Mouse (Mus musculus) kidney, embryonic 16.5 days (tissue): ENCODE measurements around the gene Ints4. TPM values are rescaled to one million over a fixed set of nuclear protein-coding genes. Genes with fewer than 3 reads are reported as not detected.
A peak's percentile ranks its signal among the peaks of the same experiment; 100 is the strongest.

ENCODE experiments used
- ATAC-seq: fragments of 200-750 bp; cut with Nextera tagmentation; 2 replicates; pipeline ENCODE4 v1.8.0; 2017; ENCODE audit warnings: moderate TSS enrichment; ENCODE audit not compliant: low FRiP score, low TSS enrichment
- H3K27ac ChIP-seq: fragments of 300-500 bp; sonication (generic); 2 replicates; pipeline ENCODE4 v1.5.1; 2014; ENCODE audit warnings: low read length
- H3K27me3 ChIP-seq: fragments of 300-500 bp; sonication (generic); 2 replicates; pipeline ENCODE4 v1.6.1; 2014; ENCODE audit warnings: low read length, control low read depth, mixed read lengths; ENCODE audit not compliant: insufficient read depth
- H3K36me3 ChIP-seq: fragments of 300-500 bp; sonication (generic); 2 replicates; pipeline ENCODE4 v1.6.1; 2014; ENCODE audit warnings: low read length, control low read depth, mixed read lengths; ENCODE audit not compliant: insufficient read depth
- H3K4me1 ChIP-seq: fragments of 300-500 bp; sonication (generic); 2 replicates; pipeline ENCODE4 v1.6.1; 2014; ENCODE audit warnings: low read length, control low read depth, mixed read lengths; ENCODE audit not compliant: insufficient read depth
- H3K4me2 ChIP-seq: fragments of 300-500 bp; sonication (generic); replicated peaks from 2 replicates; pipeline ENCODE4 v1.6.1; 2014; ENCODE audit warnings: low read depth, low read length
- H3K4me3 ChIP-seq: fragments of 300-500 bp; sonication (generic); 2 replicates; pipeline ENCODE4 v1.5.1; 2014; ENCODE audit warnings: mild to moderate bottlenecking, low read length
- H3K9ac ChIP-seq: fragments of 300-500 bp; sonication (generic); replicated peaks from 2 replicates; pipeline ENCODE4 v1.6.1; 2014; ENCODE audit warnings: low read length
- H3K9me3 ChIP-seq: fragments of 300-500 bp; sonication (generic); 2 replicates; pipeline ENCODE4 v1.6.1; 2016; ENCODE audit warnings: low read length, control low read depth
- WGBS: fragments of 180-500 bp; shearing (Covaris S2); extraction: QIAGEN DNeasy Blood & Tissue Kit; methylation state at CpG from one replicate; pipeline ENCODE4 v1.1.7; 2014; 5-methylcytosine and 5-hydroxymethylcytosine counted together
- polyA plus RNA-seq: library from polyadenylated mRNA; unstranded; fragments of >200 nt; fragmentation: Nextera tagmentation; extraction: Ambion mirVana; gene quantifications from 2 replicates; pipeline ENCODE4 v1.2.1, GENCODE M21; 2015

The Ints4 gene
- polyA plus RNA-seq, 1 experiment from 2014 or later = 59.2 TPM

GRCm38 (mm10) chr7:97454795-97455194, 26.0 kb upstream of the Ints4 start:
- WGBS = 89% methylated on average over 10 of the region's 10 CpGs
- no peak overlapping the region for H3K27ac ChIP-seq
- no peaks in the 10 kb centered on the region for H3K27me3 ChIP-seq
- H3K9ac ChIP-seq = no peak overlapping the region
- H3K4me3 ChIP-seq = no peak overlapping the region
- H3K9me3 ChIP-seq = no peaks in the 10 kb centered on the region
- ATAC-seq = no peak
- H3K4me2 ChIP-seq = no peak overlapping the region
- no peaks in the 10 kb centered on the region for H3K36me3 ChIP-seq
- peaks cover 9% of the 10 kb centered on the region for H3K4me1 ChIP-seq

GRCm38 (mm10) chr7:97455577-97455976, 25.2 kb upstream of the Ints4 start:
- Histone ChIP-seq H3K27me3 (no peaks in the 10 kb centered on the region), H3K36me3 (no peaks in the 10 kb centered on the region), H3K4me1 (peaks cover 9% of the 10 kb centered on the region), H3K4me3 (no peak overlapping the region), H3K9ac (no peak overlapping the region), H3K27ac (no peak overlapping the region), H3K4me2 (no peak overlapping the region), H3K9me3 (no peaks in the 10 kb centered on the region)
- ATAC-seq = no peak
- WGBS = 47% methylated on average over 3 of the region's 3 CpGs

GRCm38 (mm10) chr7:97473001-97473400, 7.8 kb upstream of the Ints4 start:
- Histone ChIP-seq H3K4me3 (no peak overlapping the region), H3K9me3 (no peaks in the 10 kb centered on the region), H3K4me2 (no peak overlapping the region), H3K27me3 (no peaks in the 10 kb centered on the region), H3K9ac (no peak overlapping the region), H3K36me3 (no peaks in the 10 kb centered on the region), H3K4me1 (no peaks in the 10 kb centered on the region), H3K27ac (no peak overlapping the region)
- ATAC-seq = no peak
- 77% methylated on average over 5 of the region's 5 CpGs for WGBS

GRCm38 (mm10) chr7:97479349-97479748, 1.4 kb upstream of the Ints4 start:
- no peak for ATAC-seq
- Histone ChIP-seq H3K27me3 (no peaks in the 10 kb centered on the region), H3K9me3 (no peaks in the 10 kb centered on the region), H3K27ac (no peak overlapping the region), H3K4me1 (peaks cover 17% of the 10 kb centered on the region), H3K4me3 (no peak overlapping the region), H3K36me3 (no peaks in the 10 kb centered on the region), H3K9ac (no peak overlapping the region), H3K4me2 (no peak overlapping the region)
- 67% methylated on average over 3 of the region's 3 CpGs for WGBS

DNA sequence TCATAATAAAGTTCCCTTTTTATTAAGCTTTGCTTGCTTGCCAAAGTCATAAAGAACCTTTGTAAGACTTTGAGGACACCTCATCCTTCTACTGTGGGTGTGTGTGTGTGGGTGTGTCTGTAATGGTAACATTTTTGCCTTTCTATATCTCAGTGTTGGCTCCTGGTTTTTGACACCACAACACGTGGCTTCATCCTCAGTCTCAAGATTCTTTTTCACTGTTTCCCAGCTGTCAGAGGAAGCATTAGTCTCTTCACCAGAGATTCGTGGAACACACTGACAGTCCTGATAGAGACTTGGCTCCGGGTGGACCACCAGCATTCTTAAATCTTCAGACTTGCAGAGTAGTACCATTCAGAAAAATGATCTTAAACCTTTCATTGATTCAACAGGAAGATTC, 466 bp upstream of the Ints4 start:
- H3K27ac ChIP-seq = no peak overlapping the region
- H3K36me3 ChIP-seq = peaks cover 5% of the 10 kb centered on the region; the same call in 1 of the 2 replicates
- no peaks in the 10 kb centered on the region for H3K27me3 ChIP-seq
- WGBS = 26% methylated on average over 3 of the region's 3 CpGs
- H3K9ac ChIP-seq = peak overlapping the region; percentile 50; the same call in 1 of the 2 replicates
- peak overlapping the region; percentile 87 for H3K4me3 ChIP-seq
- peak; percentile 41; the same call in 1 of the 2 replicates for ATAC-seq
- peak overlapping the region; percentile 65 for H3K4me2 ChIP-seq
- peaks cover 17% of the 10 kb centered on the region for H3K4me1 ChIP-seq
- H3K9me3 ChIP-seq = no peaks in the 10 kb centered on the region

GRCm38 (mm10) chr7:97483378-97483777, 2.6 kb downstream of the Ints4 start:
- Histone ChIP-seq H3K9me3 (no peaks in the 10 kb centered on the region), H3K27ac (no peak overlapping the region), H3K27me3 (no peaks in the 10 kb centered on the region), H3K9ac (no peak overlapping the region), H3K4me1 (peaks cover 17% of the 10 kb centered on the region), H3K4me3 (no peak overlapping the region), H3K4me2 (no peak overlapping the region), H3K36me3 (peaks cover 26% of the 10 kb centered on the region)
- WGBS = 80% methylated on average over 2 of the region's 2 CpGs
- ATAC-seq = no peak

DNA sequence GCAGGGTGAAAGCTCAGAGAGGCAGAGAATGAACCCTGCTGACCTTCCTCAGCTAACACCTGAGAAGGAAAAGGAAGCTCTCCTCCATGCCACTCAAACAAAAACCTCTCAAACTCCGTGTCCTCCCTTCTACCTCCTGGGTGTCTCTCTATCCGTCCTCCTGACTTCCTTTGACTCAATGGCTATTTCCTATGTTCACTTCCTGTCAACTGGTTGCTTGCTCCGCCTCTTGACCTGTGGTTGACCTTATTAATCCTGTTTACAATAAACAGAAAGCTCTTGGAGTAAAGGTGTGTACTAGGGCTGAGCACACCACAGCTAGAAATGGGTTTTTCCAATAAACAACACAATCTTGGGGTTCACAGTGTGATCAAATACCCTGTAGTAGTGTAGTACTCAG, 10.4 kb downstream of the Ints4 start:
- no peak overlapping the region for H3K4me3 ChIP-seq
- no peak overlapping the region for H3K27ac ChIP-seq
- no peaks in the 10 kb centered on the region for H3K4me1 ChIP-seq
- ATAC-seq = no peak
- WGBS = 70% methylated on average over 3 of the region's 3 CpGs
- H3K4me2 ChIP-seq = no peak overlapping the region
- H3K9ac ChIP-seq = no peak overlapping the region
- no peaks in the 10 kb centered on the region for H3K27me3 ChIP-seq
- peaks cover 54% of the 10 kb centered on the region for H3K36me3 ChIP-seq
- H3K9me3 ChIP-seq = no peaks in the 10 kb centered on the region; the same call in 1 of the 2 replicates

GRCm38 (mm10) chr7:97492420-97492819, 11.7 kb downstream of the Ints4 start:
- Histone ChIP-seq H3K9me3 (no peaks in the 10 kb centered on the region; the same call in 1 of the 2 replicates), H3K9ac (no peak overlapping the region), H3K36me3 (peaks cover 46% of the 10 kb centered on the region), H3K4me1 (no peaks in the 10 kb centered on the region), H3K27ac (no peak overlapping the region), H3K27me3 (no peaks in the 10 kb centered on the region), H3K4me3 (no peak overlapping the region), H3K4me2 (no peak overlapping the region)
- ATAC-seq = no peak
- WGBS = 76% methylated on average over 4 of the region's 4 CpGs

DNA sequence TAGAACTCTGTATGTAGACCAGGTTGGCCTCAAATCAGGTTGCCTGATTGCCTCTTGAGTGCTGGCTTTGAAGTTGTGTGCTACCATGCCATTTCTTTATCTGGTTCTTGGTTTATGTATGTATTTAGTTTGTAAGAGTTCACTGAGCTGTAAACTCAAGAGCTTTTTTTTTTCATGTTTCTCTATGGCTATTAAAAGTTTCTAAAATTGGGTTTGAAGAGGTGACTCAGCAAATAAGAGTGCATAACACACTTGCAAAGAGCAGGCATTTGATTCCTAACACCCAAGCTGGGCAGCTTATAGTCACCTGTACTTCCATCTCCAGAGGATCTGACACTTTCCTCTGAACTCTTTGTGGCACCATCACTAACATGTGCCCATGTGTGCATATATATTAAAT, 14.3 kb downstream of the Ints4 start:
- no peak overlapping the region for H3K4me3 ChIP-seq
- no peak overlapping the region for H3K27ac ChIP-seq
- H3K9me3 ChIP-seq = no peaks in the 10 kb centered on the region; the same call in 1 of the 2 replicates
- no peak for ATAC-seq
- no peak overlapping the region for H3K4me2 ChIP-seq
- no peak overlapping the region for H3K9ac ChIP-seq
- H3K4me1 ChIP-seq = no peaks in the 10 kb centered on the region
- peaks cover 34% of the 10 kb centered on the region for H3K36me3 ChIP-seq
- H3K27me3 ChIP-seq = no peaks in the 10 kb centered on the region

GRCm38 (mm10) chr7:97500555-97501209, 19.9 kb downstream of the Ints4 start:
- peaks cover 29% of the 10 kb centered on the region for H3K36me3 ChIP-seq
- H3K27me3 ChIP-seq = no peaks in the 10 kb centered on the region
- no peak overlapping the region for H3K9ac ChIP-seq
- H3K27ac ChIP-seq = no peak overlapping the region
- H3K9me3 ChIP-seq = no peaks in the 10 kb centered on the region; the same call in 1 of the 2 replicates
- no peak overlapping the region for H3K4me3 ChIP-seq
- no peak for ATAC-seq
- no peak overlapping the region for H3K4me2 ChIP-seq
- WGBS = 87% methylated on average over 5 of the region's 5 CpGs
- H3K4me1 ChIP-seq = no peaks in the 10 kb centered on the region
